Mouse (Mus musculus): ENCODE results near the gene Synrg.
A peak's percentile ranks its signal among the peaks of the same experiment; 100 is the strongest.

Synrg gene

GRCm38 (mm10) chr11:83963991-83964921, at the start of gene Synrg:
TSS of gene Synrg (plus strand) at chr11:83964428.
- peak; percentile 92 for DNase-seq

GRCm38 (mm10) chr11:83914501-83914900, 49.7 kb upstream of the Synrg start:
- DNase-seq: no peak

GRCm38 (mm10) chr11:83922600-83922999, 41.6 kb upstream of the Synrg start:
- DNase-seq: no peak

GRCm38 (mm10) chr11:83927097-83927496, 37.1 kb upstream of the Synrg start:
- DNase-seq: no peak

GRCm38 (mm10) chr11:83932506-83933106, 31.6 kb upstream of the Synrg start:
- DNase-seq: no peak

- DNase-seq: no peak
These were observed 30.9 kb upstream of the Synrg start for GRCm38 (mm10) chr11:83933376-83933775.

- peak; percentile 49 for DNase-seq
These were observed 28.1 kb upstream of the Synrg start for GRCm38 (mm10) chr11:83935986-83936665.

GRCm38 (mm10) chr11:83938556-83938955, 25.7 kb upstream of the Synrg start:
- DNase-seq: no peak

- DNase-seq: peak; percentile 87
These were observed 22.0 kb upstream of the Synrg start, which contains the start of gene Ddx52 for GRCm38 (mm10) chr11:83941950-83942840. TSS of gene Ddx52 (plus strand) at chr11:83942062.

GRCm38 (mm10) chr11:83956822-83957221, 7.4 kb upstream of the Synrg start:
- no peak for DNase-seq

GRCm38 (mm10) chr11:83961983-83962382, 2.2 kb upstream of the Synrg start:
- DNase-seq: no peak

GRCm38 (mm10) chr11:83967436-83968204, 3.4 kb downstream of the Synrg start:
- DNase-seq: no peak

GRCm38 (mm10) chr11:83968205-83968575, 4.0 kb downstream of the Synrg start:
- no peak for DNase-seq

- no peak for DNase-seq
These were observed 4.8 kb downstream of the Synrg start for GRCm38 (mm10) chr11:83969040-83969439.

- no peak for DNase-seq
These were observed 10.5 kb downstream of the Synrg start for GRCm38 (mm10) chr11:83974561-83975346.

- DNase-seq: no peak
These were observed 11.3 kb downstream of the Synrg start for GRCm38 (mm10) chr11:83975488-83975887.

GRCm38 (mm10) chr11:83976236-83976977, 12.2 kb downstream of the Synrg start:
- DNase-seq: no peak

GRCm38 (mm10) chr11:83977810-83978209, 13.6 kb downstream of the Synrg start:
- DNase-seq: no peak

- no peak for DNase-seq
These were observed 15.8 kb downstream of the Synrg start for GRCm38 (mm10) chr11:83979992-83980391.

GRCm38 (mm10) chr11:83981338-83981737, 17.1 kb downstream of the Synrg start:
- DNase-seq: no peak
